Mouse (Mus musculus) CH12.LX (cell line): Measurements from ENCODE around the gene Zfp786. TPM values are rescaled to one million over a fixed set of nuclear protein-coding genes. Genes with fewer than 3 reads are reported as not detected.

Source experiments
- DNase-seq: peaks from one replicate; pipeline ENCODE4 v3.0.0-alpha.2; 2013; ENCODE audit errors: extremely low read depth
- H3K27ac ChIP-seq: 2 replicates; pipeline ENCODE4 v1.5.1; 2012; ENCODE audit warnings: low read depth, mild to moderate bottlenecking, control low read depth, moderate library complexity; ENCODE audit not compliant: insufficient read depth
- H3K27me3 ChIP-seq: replicated peaks from 2 replicates; pipeline ENCODE3; 2012; ENCODE audit warnings: inconsistent platforms
- H3K36me3 ChIP-seq, 2 experiments: replicated peaks in 1 of 2; 2 replicates each; pipeline versions ENCODE3 to v1.6.1; 2012; ENCODE audit warnings: inconsistent platforms in 1 of 2, low read length in 1 of 2, mild to moderate bottlenecking in 1 of 2, mixed read lengths in 1 of 2, moderate library complexity in 1 of 2; ENCODE audit not compliant: control insufficient read depth in 1 of 2, insufficient read depth in 1 of 2
- H3K4me1 ChIP-seq, 2 experiments: 2 replicates each; pipeline ENCODE4 v1.6.1; 2012; ENCODE audit warnings: inconsistent platforms in 1 of 2, moderate library complexity in 1 of 2; ENCODE audit not compliant: insufficient read depth in 2 of 2, control insufficient read depth in 1 of 2
- H3K4me2 ChIP-seq: 2 replicates; pipeline ENCODE4 v1.6.1; 2012; ENCODE audit warnings: low read depth, mild to moderate bottlenecking, control low read depth; ENCODE audit not compliant: poor library complexity, insufficient read depth, severe bottlenecking
- H3K4me3 ChIP-seq, 3 experiments: fragments of 150-350 bp in 1 of 3; sonication (generic) in 1 of 3; replicated peaks in 1 of 3; 2 replicates each; pipeline versions ENCODE3 to v1.5.1; 2011 to 2012; ENCODE audit warnings: low read depth in 2 of 3, low read length in 2 of 3, mild to moderate bottlenecking in 2 of 3, moderate library complexity in 2 of 3, control low read depth in 1 of 3, improper control_type of control experiment in 1 of 3, inconsistent platforms in 1 of 3, mixed read lengths in 1 of 3; ENCODE audit not compliant: poor library complexity in 1 of 3
- H3K79me2 ChIP-seq: replicated peaks from 2 replicates; pipeline ENCODE4 v1.6.1; 2012; ENCODE audit warnings: mild to moderate bottlenecking, moderate library complexity; ENCODE audit not compliant: control insufficient read depth, poor library complexity, insufficient read depth, severe bottlenecking; ENCODE audit errors: extremely low read depth
- H3K9ac ChIP-seq: 2 replicates; pipeline ENCODE4 v1.6.1; 2012; ENCODE audit warnings: low read depth, mild to moderate bottlenecking, control low read depth, moderate library complexity; ENCODE audit not compliant: insufficient read depth
- H3K9me3 ChIP-seq: replicated peaks from 2 replicates; pipeline ENCODE3; 2012; ENCODE audit warnings: low read length, inconsistent platforms, mixed read lengths
- BHLHE40 ChIP-seq: IDR thresholded peaks from 2 replicates; pipeline ENCODE4 v1.6.1; 2011; ENCODE audit warnings: mild to moderate bottlenecking, low read depth, low read length, improper control_type of control experiment
- CHD1 ChIP-seq: IDR thresholded peaks from 2 replicates; pipeline ENCODE4 v1.6.1; 2012; ENCODE audit warnings: low read depth, low read length, improper control_type of control experiment, inconsistent platforms
- CTCF ChIP-seq, 2 experiments: IDR thresholded peaks in 1 of 2; conservative IDR thresholded peaks in 1 of 2; 2 replicates each; pipeline ENCODE4 v1.5.1; 2011 to 2012; ENCODE audit warnings: low read depth in 2 of 2, low read length in 2 of 2, improper control_type of control experiment in 1 of 2, inconsistent platforms in 1 of 2, mild to moderate bottlenecking in 1 of 2, moderate library complexity in 1 of 2
- E2F4 ChIP-seq: IDR thresholded peaks from 2 replicates; pipeline ENCODE4 v1.6.1; 2011; ENCODE audit warnings: low read depth, low read length, improper control_type of control experiment; ENCODE audit not compliant: insufficient replicate concordance
- ELF1 ChIP-seq: IDR thresholded peaks from 2 replicates; pipeline ENCODE4 v1.6.1; 2014; ENCODE audit warnings: low read depth, mild to moderate bottlenecking, inconsistent platforms, low read length, improper control_type of control experiment
- EP300 ChIP-seq: IDR thresholded peaks from 2 replicates; pipeline ENCODE4 v1.6.1; 2011; ENCODE audit warnings: low read length, improper control_type of control experiment
- ETS1 ChIP-seq: conservative IDR thresholded peaks from 2 replicates; pipeline ENCODE4 v1.6.1; 2012; ENCODE audit warnings: low read depth, mild to moderate bottlenecking, inconsistent platforms, low read length, improper control_type of control experiment, moderate library complexity
- IRF4 ChIP-seq: IDR thresholded peaks from 2 replicates; pipeline ENCODE4 v1.6.1; 2014; ENCODE audit warnings: low read depth, mild to moderate bottlenecking, inconsistent platforms, low read length, improper control_type of control experiment
- KAT2A ChIP-seq: IDR thresholded peaks from 2 replicates; pipeline ENCODE4 v1.6.1; 2012; ENCODE audit warnings: low read length, improper control_type of control experiment, inconsistent platforms; ENCODE audit not compliant: insufficient replicate concordance
- MAX ChIP-seq: IDR thresholded peaks from 2 replicates; pipeline ENCODE4 v1.6.1; 2011; ENCODE audit warnings: low read length, improper control_type of control experiment
- MAZ ChIP-seq: IDR thresholded peaks from 2 replicates; pipeline ENCODE4 v1.6.1; 2012; ENCODE audit warnings: low read depth, mild to moderate bottlenecking, inconsistent platforms, low read length, improper control_type of control experiment, moderate library complexity
- MXI1 ChIP-seq: IDR thresholded peaks from 2 replicates; pipeline ENCODE4 v1.6.1; 2011; ENCODE audit warnings: mild to moderate bottlenecking, low read depth, low read length, improper control_type of control experiment
- MYC ChIP-seq: IDR thresholded peaks from 2 replicates; pipeline ENCODE4 v1.6.1; 2011; ENCODE audit warnings: low read depth, mild to moderate bottlenecking, improper control_type of control experiment, low read length
- POLR2A ChIP-seq: IDR thresholded peaks from 2 replicates; pipeline ENCODE4 v1.6.1; 2011; ENCODE audit warnings: low read depth, mild to moderate bottlenecking, improper control_type of control experiment, low read length
- SMC3 ChIP-seq: IDR thresholded peaks from 2 replicates; pipeline ENCODE4 v1.6.1; 2011; ENCODE audit warnings: low read depth, low read length, improper control_type of control experiment
- TBP ChIP-seq: conservative IDR thresholded peaks from 2 replicates; pipeline ENCODE4 v1.6.1; 2011; ENCODE audit warnings: low read depth, low read length, improper control_type of control experiment
- TCF12 ChIP-seq: IDR thresholded peaks from 2 replicates; pipeline ENCODE4 v1.6.1; 2014; ENCODE audit warnings: low read depth, mild to moderate bottlenecking, inconsistent platforms, low read length, improper control_type of control experiment
- UBTF ChIP-seq: IDR thresholded peaks from 2 replicates; pipeline ENCODE4 v1.6.1; 2012; ENCODE audit warnings: low read depth, mild to moderate bottlenecking, inconsistent platforms, low read length, improper control_type of control experiment, moderate library complexity
- USF1 ChIP-seq: IDR thresholded peaks from 2 replicates; pipeline ENCODE4 v1.6.1; 2014; ENCODE audit warnings: low read depth, mild to moderate bottlenecking, inconsistent platforms, low read length, improper control_type of control experiment
- USF2 ChIP-seq: conservative IDR thresholded peaks from 2 replicates; pipeline ENCODE4 v1.6.1; 2011; ENCODE audit warnings: low read depth, low read length, improper control_type of control experiment
- ZC3H11A ChIP-seq: IDR thresholded peaks from 2 replicates; pipeline ENCODE4 v1.6.1; 2012; ENCODE audit warnings: low read depth, mild to moderate bottlenecking, inconsistent platforms, low read length, improper control_type of control experiment
- ZKSCAN1 ChIP-seq: IDR thresholded peaks from 2 replicates; pipeline ENCODE4 v1.6.1; 2012; ENCODE audit warnings: low read depth, inconsistent platforms, low read length, improper control_type of control experiment, borderline replicate concordance
- dilution Hi-C: fragments of 300-500 bp; cut with MboI; formaldehyde crosslinking; loops from 2 replicates; pipeline ENCODE4 v1.14.3; 2020; ENCODE audit warnings: low sequenced_read_pairs; ENCODE audit not compliant: extremely low pct_unique_long_range_greater_than_20kb, extremely low pct_ligation_motif_present
- in situ Hi-C: fragments of 300-500 bp; cut with MboI; formaldehyde crosslinking; loops from 3 replicates; pipeline ENCODE4 v1.14.3; 2019; ENCODE audit warnings: low sequenced_read_pairs, low pct_ligation_motif_present, low pct_unique_long_range_greater_than_20kb, mixed read lengths
- polyA plus RNA-seq: library from polyadenylated mRNA; unstranded; fragments of >175 nt; gene quantifications from 2 replicates; pipeline ENCODE4 v1.2.1, GENCODE M21; 2012; ENCODE audit warnings: low read depth; ENCODE audit not compliant: insufficient read length
- total RNA-seq, 2 experiments: library from RNA; depleted of rRNA; stranded (reverse); fragments of 300-350 nt in 1 of 2; fragments of >200 nt in 1 of 2; gene quantifications; 2 replicates each; pipeline ENCODE4 v1.2.3; 2012 to 2014

Gene Zfp786
- total and polyA plus RNA-seq, 3 experiments = 0.30 to 0.89 (median 0.40) TPM

DNA sequence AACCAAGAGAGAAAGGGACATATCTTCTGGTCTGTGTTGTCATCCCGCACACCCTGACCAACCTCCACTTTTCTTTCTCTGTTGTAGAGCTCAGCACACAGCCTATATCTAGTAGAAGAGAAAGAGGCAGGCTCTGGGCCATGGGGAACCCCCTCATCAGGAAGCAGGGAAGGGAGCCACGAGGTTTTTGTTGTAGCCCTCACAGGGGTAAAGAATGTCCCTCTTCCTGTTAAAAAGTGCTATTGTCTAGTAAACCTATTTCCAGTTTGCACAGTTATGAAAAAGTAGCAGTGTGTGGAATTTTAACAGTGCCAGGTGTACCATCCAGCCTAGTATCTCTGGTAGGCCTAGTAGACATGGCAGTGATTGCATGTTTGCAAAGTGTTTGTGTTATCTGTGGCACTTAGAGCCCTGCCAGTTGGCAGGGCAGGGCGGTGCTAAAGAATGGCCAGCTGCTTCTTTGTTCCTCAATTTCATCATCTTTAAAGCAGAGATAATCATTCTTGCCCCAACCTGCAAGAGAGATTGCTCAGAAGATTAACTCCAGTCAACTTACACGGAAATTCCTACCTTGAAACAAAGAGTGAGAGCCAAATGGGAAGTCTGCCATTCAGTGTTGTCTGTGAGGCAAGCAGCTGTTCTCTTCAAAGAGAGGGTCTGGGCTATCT, 48.5 kb upstream of the Zfp786 start:
- dilution Hi-C loops = no loop called here
- H3K9ac ChIP-seq = peak overlapping the region; percentile 73
- peaks cover 28 to 45% of the 10 kb centered on the region in 2 experiments for H3K36me3 ChIP-seq
- no peaks in the 10 kb centered on the region for H3K27me3 ChIP-seq
- H3K4me3 ChIP-seq = peak overlapping the region; percentile 69 to 85 (median 74)
- peak; percentile 39 for DNase-seq
- H3K27ac ChIP-seq = no peak overlapping the region
- peaks cover 10 to 37% of the 10 kb centered on the region in 2 experiments for H3K4me1 ChIP-seq
- peak overlapping the region; percentile 96 for H3K4me2 ChIP-seq
- in situ Hi-C loops = no loop called here
- no peaks in the 10 kb centered on the region for H3K9me3 ChIP-seq
- no peak for TF ChIP-seq EP300
- peak; percentile 56; the same call in 1 of the 2 replicates for TF ChIP-seq MAX
- peak; percentile 43; the same call in 1 of the 2 replicates for TF ChIP-seq MXI1
- TF ChIP-seq USF1 = no peak
- no peak for TF ChIP-seq IRF4
- TF ChIP-seq CTCF (conservative IDR thresholded peaks at IDR 0.05 in 1 of 2, IDR thresholded peaks at IDR 0.05 in 1 of 2; ENCODE audit: low read depth in 2 of 2, low read length in 2 of 2) = no peak
- no peak for TF ChIP-seq ZC3H11A
- TF ChIP-seq E2F4 = no peak
- no peak for TF ChIP-seq KAT2A
- 0 out of 2 replicates have a peak, but pooled peaks have one; percentile 42 for TF ChIP-seq ELF1
- peak; percentile 81 for TF ChIP-seq MYC
- TF ChIP-seq MAZ = no peak
- H3K79me2 ChIP-seq = peaks cover 7% of the 10 kb centered on the region

- DNase-seq = peak; percentile 3
- H3K36me3 ChIP-seq = peaks cover 24 to 39% of the 10 kb centered on the region in 2 experiments
- peaks cover 10 to 37% of the 10 kb centered on the region in 2 experiments for H3K4me1 ChIP-seq
- H3K4me2 ChIP-seq = peak overlapping the region; percentile 96
- no peaks in the 10 kb centered on the region for H3K9me3 ChIP-seq
- dilution Hi-C loops = no loop called here
- no peak overlapping the region for H3K27ac ChIP-seq
- H3K27me3 ChIP-seq = no peaks in the 10 kb centered on the region
- in situ Hi-C loops = no loop called here
- H3K9ac ChIP-seq = peak overlapping the region; percentile 73
- H3K79me2 ChIP-seq = peaks cover 7% of the 10 kb centered on the region
- TF ChIP-seq TBP (no peak), CHD1 (no peak), MXI1 (no peak), ETS1 (no peak), BHLHE40 (no peak), SMC3 (no peak), POLR2A (no peak), TCF12 (no peak), UBTF (no peak), KAT2A (no peak), USF2 (no peak), CTCF (conservative IDR thresholded peaks at IDR 0.05 in 1 of 2, IDR thresholded peaks at IDR 0.05 in 1 of 2; ENCODE audit: low read depth in 2 of 2, low read length in 2 of 2) (no peak), ZKSCAN1 (no peak)
- peak overlapping the region; percentile 69 to 85 (median 74) for H3K4me3 ChIP-seq
Observed at GRCm38 (mm10) chr6:47878593-47878992, 47.9 kb upstream of the Zfp786 start.
